Mouse (Mus musculus): Measurements from ENCODE around the gene Degs2.

The Degs2 gene

GRCm38 (mm10) chr12:108651053-108651660 is 51.0 kb downstream of the Degs2 start:
- no peak for DNase-seq (ENCODE audit: low spot score)

GRCm38 (mm10) chr12:108647784-108648183 is 54.3 kb downstream of the Degs2 start:
- DNase-seq (ENCODE audit: low spot score) = no peak

- no peak for DNase-seq (ENCODE audit: low spot score)
These were observed 55.9 kb downstream of the Degs2 start for GRCm38 (mm10) chr12:108646234-108646633.

GRCm38 (mm10) chr12:108642019-108642418 is 60.1 kb downstream of the Degs2 start:
- DNase-seq (ENCODE audit: low spot score) = no peak

- DNase-seq (ENCODE audit: low spot score) = no peak
These were observed 63.0 kb downstream of the Degs2 start for GRCm38 (mm10) chr12:108639126-108639525.

- no peak for DNase-seq (ENCODE audit: low spot score)
These were observed 64.7 kb downstream of the Degs2 start for GRCm38 (mm10) chr12:108637440-108637839.

- DNase-seq (ENCODE audit: low spot score) = no peak
These were observed 66.6 kb downstream of the Degs2 start for GRCm38 (mm10) chr12:108635501-108635900.

- no peak for DNase-seq (ENCODE audit: low spot score)
These were observed 68.1 kb downstream of the Degs2 start for GRCm38 (mm10) chr12:108634031-108634430.

GRCm38 (mm10) chr12:108632501-108632900 is 69.6 kb downstream of the Degs2 start:
- no peak for DNase-seq (ENCODE audit: low spot score)

GRCm38 (mm10) chr12:108630741-108631688 is 71.1 kb downstream of the Degs2 start:
- no peak for DNase-seq (ENCODE audit: low spot score)

GRCm38 (mm10) chr12:108629556-108629955 is 72.6 kb downstream of the Degs2 start:
- no peak for DNase-seq (ENCODE audit: low spot score)

All from ovary, postnatal 14 days (tissue).